Mouse (Mus musculus): ENCODE data around the gene Zfp266. TPM values are rescaled to one million over a fixed set of nuclear protein-coding genes. Genes with fewer than 3 reads are reported as not detected.
A peak's percentile ranks its signal among the peaks of the same experiment; 100 is the strongest.

Zfp266 gene
- polyA plus RNA-seq, 1 experiment from 2014 or later, result 83.5 TPM

DNA sequence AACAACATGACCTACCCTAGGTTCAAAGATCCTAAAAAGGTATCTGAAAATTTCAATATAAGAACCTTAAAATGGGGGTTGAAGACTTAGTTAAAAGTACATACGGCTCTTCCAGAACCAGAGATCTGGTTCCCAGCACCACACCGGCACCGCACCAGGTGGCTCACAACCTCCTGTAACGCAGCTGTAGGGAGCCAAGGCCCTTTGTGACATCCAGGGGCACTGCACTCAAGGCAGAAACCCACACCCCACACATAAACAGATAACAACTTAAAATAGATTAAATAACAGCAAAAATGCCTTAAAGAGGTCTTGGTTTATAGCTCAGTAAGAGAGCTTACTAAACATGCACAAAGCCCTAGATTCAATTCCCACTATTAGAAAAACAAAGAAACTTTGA lies 1.3 kb downstream of the Zfp266 start:
- Histone ChIP-seq H3K4me1 (peaks cover 9% of the 10 kb centered on the region), H3K36me3 (no peaks in the 10 kb centered on the region), H3K4me2 (peak overlapping the region; percentile 57), H3K9ac (no peak overlapping the region), H3K4me3 (replicated peaks) (peak overlapping the region; percentile 37), H3K9me3 (no peaks in the 10 kb centered on the region), H3K27ac (no peak overlapping the region), H3K27me3 (replicated peaks) (no peaks in the 10 kb centered on the region)
- 23% methylated on average over 4 of the region's 4 CpGs for WGBS
- no peak for ATAC-seq (ENCODE audit: insufficient read depth, low FRiP score, low read depth)

DNA sequence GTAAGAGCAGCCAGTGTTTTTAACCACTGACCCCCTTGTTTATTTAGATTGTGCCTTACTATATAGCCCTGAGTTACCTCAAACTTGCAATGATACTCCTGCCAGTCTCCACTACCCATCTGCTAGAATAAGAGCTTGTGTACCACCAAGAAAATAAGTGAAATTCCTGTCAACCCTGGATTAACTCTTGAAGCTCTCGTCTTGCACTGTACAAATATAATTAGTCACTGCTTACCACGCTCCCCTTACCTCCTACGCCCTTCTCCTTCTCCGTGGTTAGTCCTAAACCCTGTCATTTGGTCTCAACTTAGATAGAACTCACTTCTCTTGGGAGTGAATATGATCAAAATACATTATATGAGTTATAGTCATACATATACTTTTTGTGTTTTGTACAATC lies 2.5 kb downstream of the Zfp266 start:
- WGBS, result 66% methylated on average over 4 of the region's 4 CpGs
- no peak overlapping the region for H3K4me3 ChIP-seq (replicated peaks)
- no peak overlapping the region; the same call in 1 of the 2 replicates for H3K4me2 ChIP-seq
- no peaks in the 10 kb centered on the region for H3K36me3 ChIP-seq
- no peaks in the 10 kb centered on the region for H3K9me3 ChIP-seq
- no peak for ATAC-seq (ENCODE audit: insufficient read depth, low FRiP score, low read depth)
- no peak overlapping the region for H3K27ac ChIP-seq
- no peaks in the 10 kb centered on the region for H3K27me3 ChIP-seq (replicated peaks)
- peaks cover 9% of the 10 kb centered on the region for H3K4me1 ChIP-seq
- H3K9ac ChIP-seq, result no peak overlapping the region

DNA sequence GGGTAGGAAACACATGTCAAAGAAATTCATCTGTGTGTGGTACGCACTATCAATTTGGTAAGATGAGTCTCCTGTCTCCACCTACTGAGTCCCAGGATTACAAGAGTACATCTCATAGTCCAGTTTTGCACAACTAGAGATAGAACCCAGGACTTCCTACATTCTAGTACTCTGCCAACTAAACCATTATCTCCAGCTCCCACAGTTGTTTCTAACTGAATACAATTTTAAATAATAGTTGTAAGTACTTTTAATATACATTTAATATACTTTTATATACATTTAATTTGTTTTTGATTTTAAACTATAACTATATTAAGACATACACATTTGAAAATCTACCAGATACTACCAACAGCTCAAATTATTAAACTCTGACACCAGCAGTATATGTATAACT lies 3.5 kb downstream of the Zfp266 start:
- WGBS, result 91% methylated on average over 1 of the region's 1 CpGs
- ATAC-seq (ENCODE audit: insufficient read depth, low FRiP score, low read depth), result no peak
- Histone ChIP-seq H3K27me3 (replicated peaks) (no peaks in the 10 kb centered on the region), H3K9me3 (no peaks in the 10 kb centered on the region), H3K4me3 (replicated peaks) (no peak overlapping the region), H3K27ac (no peak overlapping the region), H3K9ac (no peak overlapping the region), H3K36me3 (peaks cover 4% of the 10 kb centered on the region; the same call in 1 of the 2 replicates), H3K4me2 (no peak overlapping the region), H3K4me1 (peaks cover 9% of the 10 kb centered on the region)

DNA sequence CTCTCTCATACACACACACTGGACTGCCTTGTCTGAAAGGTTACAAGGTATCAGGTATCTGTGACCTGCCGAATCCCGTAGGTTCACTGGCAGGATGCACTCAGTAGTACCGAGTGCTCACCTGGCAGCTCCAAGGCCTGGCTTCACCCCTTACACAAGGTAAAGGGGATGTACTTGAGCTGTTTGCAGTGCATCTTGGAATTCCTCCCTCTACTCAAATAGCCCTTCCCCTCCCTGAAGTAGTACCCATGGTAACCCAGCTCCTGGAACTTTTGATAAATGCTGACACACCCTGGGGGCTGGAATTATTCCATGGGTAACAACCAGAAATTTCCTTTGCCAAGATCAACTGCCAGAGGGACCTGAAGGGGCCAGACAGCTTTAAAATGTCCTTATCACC lies 7.2 kb downstream of the Zfp266 start:
- Histone ChIP-seq H3K4me2 (no peak overlapping the region), H3K9me3 (no peaks in the 10 kb centered on the region), H3K27ac (no peak overlapping the region), H3K27me3 (replicated peaks) (no peaks in the 10 kb centered on the region), H3K36me3 (peaks cover 6% of the 10 kb centered on the region; the same call in 1 of the 2 replicates), H3K4me1 (peaks cover under 1% of the 10 kb centered on the region; the same call in 1 of the 2 replicates), H3K9ac (no peak overlapping the region), H3K4me3 (replicated peaks) (no peak overlapping the region)
- ATAC-seq (ENCODE audit: insufficient read depth, low FRiP score, low read depth), result 0 out of 2 replicates have a peak, but pooled peaks have one; percentile 35
- 70% methylated on average over 3 of the region's 3 CpGs for WGBS

DNA sequence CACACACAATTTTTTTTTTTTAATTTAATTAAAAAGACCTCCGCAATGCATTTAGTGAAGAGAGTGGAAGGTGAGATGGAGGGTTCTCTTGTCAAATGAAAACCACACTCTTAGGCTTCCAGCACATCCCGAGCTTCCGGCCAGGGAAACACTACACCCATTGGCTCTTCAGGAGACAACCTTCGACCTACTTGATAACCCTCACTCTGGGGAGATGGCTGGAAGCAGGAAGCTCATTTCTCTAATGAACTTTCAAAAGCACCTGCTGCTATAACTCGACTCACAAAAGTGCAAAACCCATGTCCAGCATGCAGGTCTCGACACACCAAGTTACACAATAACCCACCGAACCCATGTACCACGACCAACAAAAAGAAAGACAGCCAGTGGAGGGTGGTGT lies 8.5 kb downstream of the Zfp266 start:
- Histone ChIP-seq H3K4me1 (no peaks in the 10 kb centered on the region), H3K9me3 (no peaks in the 10 kb centered on the region), H3K4me3 (replicated peaks) (no peak overlapping the region), H3K36me3 (peaks cover 6% of the 10 kb centered on the region; the same call in 1 of the 2 replicates), H3K27ac (no peak overlapping the region), H3K27me3 (replicated peaks) (no peaks in the 10 kb centered on the region), H3K9ac (no peak overlapping the region), H3K4me2 (no peak overlapping the region)
- no peak for ATAC-seq (ENCODE audit: insufficient read depth, low FRiP score, low read depth)
- 72% methylated on average over 8 of the region's 8 CpGs for WGBS

DNA sequence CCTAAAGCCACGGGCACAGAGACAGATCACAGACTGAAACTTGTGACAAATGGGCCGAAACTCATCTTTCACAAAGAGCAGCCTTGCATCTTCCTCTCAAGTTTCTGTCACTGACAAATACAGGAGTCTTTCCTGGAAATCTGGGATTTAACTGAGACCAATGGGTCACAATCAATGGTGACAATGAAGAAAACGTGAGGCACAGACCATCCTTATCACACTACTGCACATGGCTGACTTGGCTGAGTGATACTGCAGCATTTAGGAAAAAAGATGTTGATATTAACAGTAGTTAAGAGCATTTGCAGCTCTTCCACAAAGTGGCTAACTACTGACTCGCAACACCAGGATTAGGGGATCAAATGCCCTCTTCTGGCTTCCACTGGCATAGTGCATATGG lies 9.6 kb downstream of the Zfp266 start:
- Histone ChIP-seq H3K36me3 (peaks cover 8% of the 10 kb centered on the region; the same call in 1 of the 2 replicates), H3K9ac (no peak overlapping the region), H3K4me3 (replicated peaks) (no peak overlapping the region), H3K4me2 (no peak overlapping the region), H3K27me3 (replicated peaks) (no peaks in the 10 kb centered on the region), H3K27ac (no peak overlapping the region), H3K9me3 (no peaks in the 10 kb centered on the region), H3K4me1 (no peaks in the 10 kb centered on the region)
- no peak for ATAC-seq (ENCODE audit: insufficient read depth, low FRiP score, low read depth)
- WGBS, result 82% methylated on average over 4 of the region's 4 CpGs

DNA sequence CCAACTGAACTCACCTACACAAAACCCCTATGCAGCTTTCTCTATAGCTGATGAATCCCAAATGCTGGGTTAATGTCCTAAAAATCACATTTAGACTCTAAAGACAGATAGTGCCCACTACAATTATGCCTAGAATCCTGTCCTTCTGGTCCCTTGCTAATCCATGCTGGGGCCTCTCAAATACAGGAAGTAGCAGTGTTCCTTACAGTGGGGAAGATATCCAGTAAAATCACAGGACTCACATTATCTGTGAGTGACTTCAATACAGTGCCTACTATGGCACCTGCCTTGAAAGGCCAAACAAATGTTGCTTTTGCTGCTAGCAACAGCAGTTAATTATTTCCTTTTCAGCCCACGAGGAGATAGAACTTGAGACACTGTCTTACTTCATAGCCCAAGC lies 10.9 kb downstream of the Zfp266 start:
- Histone ChIP-seq H3K4me1 (no peaks in the 10 kb centered on the region), H3K27me3 (replicated peaks) (no peaks in the 10 kb centered on the region), H3K4me2 (no peak overlapping the region), H3K9ac (no peak overlapping the region), H3K4me3 (replicated peaks) (no peak overlapping the region), H3K36me3 (peaks cover 11% of the 10 kb centered on the region; the same call in 1 of the 2 replicates), H3K9me3 (no peaks in the 10 kb centered on the region), H3K27ac (no peak overlapping the region)
- 56% methylated on average over 1 of the region's 1 CpGs for WGBS
- ATAC-seq (ENCODE audit: insufficient read depth, low FRiP score, low read depth), result no peak

DNA sequence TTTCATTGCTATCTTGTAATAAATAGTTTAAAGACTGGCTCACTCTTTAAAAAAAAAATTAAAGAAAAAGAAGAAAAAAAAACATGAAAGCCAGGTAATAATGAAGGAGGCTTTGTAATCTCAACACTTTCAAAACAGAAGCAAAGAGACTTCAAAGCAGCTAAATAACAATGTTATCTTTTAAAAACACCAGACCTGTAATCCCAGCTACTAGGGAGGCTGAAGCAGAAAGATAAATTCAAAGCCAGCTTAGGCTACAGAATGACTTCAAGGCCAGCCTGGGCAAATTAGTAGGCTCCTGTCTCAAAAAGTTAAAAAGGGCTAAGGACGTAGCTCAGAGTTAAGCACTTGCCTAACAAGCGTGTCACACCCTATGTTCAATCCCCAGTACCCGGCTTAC lies 11.5 kb downstream of the Zfp266 start:
- 75% methylated on average over 3 of the region's 3 CpGs for WGBS
- peaks cover 18% of the 10 kb centered on the region for H3K36me3 ChIP-seq
- no peaks in the 10 kb centered on the region for H3K27me3 ChIP-seq (replicated peaks)
- no peak overlapping the region for H3K9ac ChIP-seq
- H3K27ac ChIP-seq, result no peak overlapping the region
- H3K4me2 ChIP-seq, result no peak overlapping the region
- ATAC-seq (ENCODE audit: insufficient read depth, low FRiP score, low read depth), result no peak
- H3K4me1 ChIP-seq, result no peaks in the 10 kb centered on the region
- H3K9me3 ChIP-seq, result no peaks in the 10 kb centered on the region
- no peak overlapping the region for H3K4me3 ChIP-seq (replicated peaks)

DNA sequence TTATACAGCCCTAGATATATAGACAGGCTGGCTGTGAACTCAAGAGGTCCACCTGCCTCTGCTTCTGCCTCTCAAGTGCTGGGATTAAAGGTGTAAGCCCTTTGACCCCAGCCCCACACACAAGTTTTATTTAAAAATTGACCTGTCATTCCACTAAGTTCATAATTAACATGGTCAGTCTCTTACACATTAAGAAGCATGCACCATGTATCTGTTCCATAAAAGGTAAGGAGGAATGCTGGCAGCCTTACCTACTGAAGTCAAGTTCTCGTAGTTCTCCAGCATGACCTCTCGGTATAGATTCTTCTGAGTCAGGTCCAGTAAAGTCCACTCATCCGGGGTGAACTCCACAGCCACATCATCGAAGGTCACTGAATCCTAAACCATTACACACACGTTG lies 16.4 kb downstream of the Zfp266 start:
- ATAC-seq (ENCODE audit: insufficient read depth, low FRiP score, low read depth), result no peak
- Histone ChIP-seq H3K36me3 (peaks cover 52% of the 10 kb centered on the region), H3K27me3 (replicated peaks) (no peaks in the 10 kb centered on the region), H3K9ac (no peak overlapping the region), H3K4me2 (no peak overlapping the region), H3K9me3 (no peaks in the 10 kb centered on the region), H3K4me1 (no peaks in the 10 kb centered on the region), H3K4me3 (replicated peaks) (no peak overlapping the region), H3K27ac (no peak overlapping the region)
- 88% methylated on average over 5 of the region's 5 CpGs for WGBS

DNA sequence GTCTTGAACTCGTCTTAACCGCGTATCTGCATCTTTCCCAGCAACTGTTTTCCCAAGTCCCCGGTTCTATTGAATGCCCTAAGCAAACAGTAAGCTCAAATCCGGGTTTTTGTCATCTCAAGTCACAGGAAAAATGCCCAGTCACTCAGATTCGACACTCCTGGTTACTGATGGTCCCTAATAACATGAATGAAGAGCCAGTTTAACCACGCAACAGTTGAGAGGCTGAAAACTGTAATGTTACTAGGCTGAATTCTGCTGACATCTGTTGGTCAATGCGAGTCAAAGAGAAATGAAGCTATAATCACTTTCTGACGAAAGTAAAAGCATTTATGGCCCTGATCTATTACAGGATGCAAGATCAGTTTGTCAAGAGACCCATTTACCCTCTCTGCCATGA lies 27.9 kb downstream of the Zfp266 start:
- ATAC-seq (ENCODE audit: insufficient read depth, low FRiP score, low read depth), result no peak
- H3K36me3 ChIP-seq, result peaks cover 8% of the 10 kb centered on the region; the same call in 1 of the 2 replicates
- H3K4me1 ChIP-seq, result no peaks in the 10 kb centered on the region
- peak overlapping the region; percentile 60 for H3K4me2 ChIP-seq
- 4% methylated on average over 9 of the region's 9 CpGs for WGBS
- H3K27ac ChIP-seq, result peak overlapping the region; percentile 97
- H3K9me3 ChIP-seq, result no peaks in the 10 kb centered on the region
- peak overlapping the region; percentile 69 for H3K4me3 ChIP-seq (replicated peaks)
- peak overlapping the region; percentile 60; the same call in 1 of the 2 replicates for H3K9ac ChIP-seq
- H3K27me3 ChIP-seq (replicated peaks), result no peaks in the 10 kb centered on the region

DNA sequence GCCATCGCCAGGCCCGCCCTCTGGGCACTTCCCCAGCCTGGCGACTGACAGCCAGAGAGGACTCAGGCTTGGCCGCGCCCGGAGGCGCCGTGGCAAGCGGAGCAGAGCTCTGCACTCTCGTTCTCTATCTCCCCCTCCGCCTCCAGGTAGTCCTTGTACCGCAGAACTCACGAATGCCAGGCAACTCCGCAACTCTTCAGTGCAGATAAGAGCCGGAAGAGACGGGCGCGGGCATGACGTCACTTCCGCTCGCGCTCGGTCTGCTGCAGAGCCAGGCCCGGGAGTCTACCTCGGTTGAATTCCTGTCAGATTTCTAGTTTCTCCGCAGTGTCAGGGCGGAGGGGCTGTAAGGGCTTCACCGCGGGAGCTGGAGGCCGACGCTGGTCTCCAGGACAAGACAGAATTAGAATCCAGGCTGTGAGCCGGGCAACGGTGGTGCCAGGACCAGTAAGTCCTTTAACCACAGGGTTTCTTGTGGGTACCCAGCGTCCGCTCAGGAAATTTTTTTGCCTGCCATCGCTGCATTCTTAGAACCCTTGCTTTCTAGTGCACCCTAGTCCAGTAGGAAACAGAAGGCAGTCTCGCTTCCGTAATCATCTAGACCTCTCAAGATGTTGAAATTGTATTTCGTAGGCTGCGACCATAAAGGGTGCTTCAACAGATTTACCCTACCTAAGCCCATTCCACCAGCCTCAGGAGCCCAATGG lies 28.5 kb downstream of the Zfp266 start, which contains the start of gene Zfp426:
Zfp426 (minus strand) TSS at position 220 of the 707 bp plus-strand sequence.
- peak; percentile 97 for ATAC-seq (ENCODE audit: insufficient read depth, low FRiP score, low read depth)
- 0 out of 2 replicates have a peak, but pooled peaks cover 8% of the 10 kb centered on the region for H3K36me3 ChIP-seq
- WGBS, result under 1% methylated on average over 40 of the region's 40 CpGs

DNA sequence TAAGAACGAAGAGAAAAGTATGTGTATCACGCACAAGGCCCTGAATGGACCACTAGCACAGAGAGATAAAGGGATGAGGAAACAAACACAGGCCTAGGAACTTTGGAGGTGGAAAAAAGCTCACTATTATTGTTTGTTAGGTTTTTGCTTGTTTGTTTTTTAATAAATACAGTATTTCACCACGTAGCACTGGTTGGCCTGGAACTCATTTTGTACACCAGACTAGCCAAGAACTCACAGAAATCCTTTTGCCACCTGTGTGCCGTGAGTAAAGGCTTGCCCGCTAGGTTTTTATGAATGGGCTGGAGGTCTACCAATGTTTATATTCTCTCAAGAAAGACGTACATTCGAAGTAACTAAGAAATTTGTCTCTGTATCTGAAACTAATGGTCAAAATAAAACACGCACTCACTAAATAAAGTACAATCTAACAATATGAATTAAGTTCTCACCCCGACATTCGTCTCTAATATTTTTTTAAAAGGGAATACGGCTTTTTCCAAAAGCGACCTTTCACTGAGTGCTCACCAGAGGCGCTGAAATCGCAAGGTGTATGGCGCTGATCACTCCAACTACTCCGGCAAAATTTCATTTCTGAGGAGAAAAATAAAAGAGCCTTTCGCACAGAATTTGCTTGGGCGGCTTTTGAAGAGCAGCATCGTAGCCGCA lies 29.2 kb downstream of the Zfp266 start:
- peak overlapping the region; percentile 60 for H3K9ac ChIP-seq
- 6% methylated on average over 20 of the region's 20 CpGs for WGBS
- peak overlapping the region; percentile 69 for H3K4me3 ChIP-seq (replicated peaks)
- H3K27ac ChIP-seq, result peak overlapping the region; percentile 97
- no peaks in the 10 kb centered on the region for H3K27me3 ChIP-seq (replicated peaks)
- H3K36me3 ChIP-seq, result 0 out of 2 replicates have a peak, but pooled peaks cover 8% of the 10 kb centered on the region
- peak overlapping the region; percentile 60 for H3K4me2 ChIP-seq
- ATAC-seq (ENCODE audit: insufficient read depth, low FRiP score, low read depth), result no peak
- H3K9me3 ChIP-seq, result no peaks in the 10 kb centered on the region
- H3K4me1 ChIP-seq, result no peaks in the 10 kb centered on the region

More for the DNA sequence above, 28.5 kb downstream of the Zfp266 start, which contains the start of gene Zfp426:
- peak within 1 kb of the TSS; percentile 69 for H3K4me3 ChIP-seq (replicated peaks)
- H3K9ac ChIP-seq, result peak within 1 kb of the TSS; percentile 60
- H3K27me3 ChIP-seq (replicated peaks), result no peaks in the 10 kb centered on the region
- peak within 1 kb of the TSS; percentile 60 for H3K4me2 ChIP-seq
- no peaks in the 10 kb centered on the region for H3K4me1 ChIP-seq
- H3K9me3 ChIP-seq, result no peaks in the 10 kb centered on the region
- peak within 1 kb of the TSS; percentile 97 for H3K27ac ChIP-seq

Data from stomach, embryonic 15.5 days (tissue).